Mouse (Mus musculus) left cerebral cortex, postnatal 25 days (tissue): ENCODE results near the gene Crygc. TPM values are rescaled to one million over a fixed set of nuclear protein-coding genes. Genes with fewer than 3 reads are reported as not detected.
"Not testable (repeated sequence)": the region's sequence is repeated elsewhere in the genome, so short reads cannot be mapped to it uniquely, and the experiment has no call there.

ENCODE experiments used
- DNase-seq, 2 experiments: peaks; one replicate each; pipeline ENCODE4 v3.0.0; 2022; ENCODE audit warnings: low spot score in 2 of 2, mixed read lengths in 1 of 2
- intact Hi-C: fragments of 180-260 bp; cut with DNase I; formaldehyde crosslinking; loops from one replicate; pipeline ENCODE4 v1.15.1; 2025
- total RNA-seq, 2 experiments: library from RNA; stranded (reverse); gene quantifications; 2 replicates each; pipeline ENCODE4 v1.2.3; 2021

Crygc gene
- total RNA-seq, 2 experiments from 2014 or later = not detected

- DNase-seq = no peak
- intact Hi-C loops = no loop called here
Measured at GRCm38 (mm10) chr1:65067842-65068241, 5.6 kb downstream of the Crygc start.

DNA sequence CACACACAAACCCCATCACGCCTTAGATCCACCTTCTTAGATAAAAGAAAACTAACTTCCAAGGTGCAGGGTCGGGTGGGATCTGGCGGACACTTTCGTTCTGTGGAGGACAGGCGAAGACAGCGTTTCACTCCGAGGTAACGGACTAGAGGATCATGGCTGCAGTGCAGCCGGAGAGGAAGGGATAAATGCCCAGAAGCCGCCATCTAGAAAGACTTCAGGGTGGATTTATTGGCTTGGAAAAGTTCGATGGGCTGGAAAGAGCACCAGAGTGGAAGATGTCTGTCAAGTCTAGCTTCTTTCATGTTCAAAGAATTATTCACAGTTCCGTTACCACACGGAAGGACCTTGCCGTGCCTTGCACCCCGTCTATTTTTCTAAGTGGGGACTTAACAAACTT is 9.3 kb downstream of the Crygc start:
- intact Hi-C loops = no loop called here
- DNase-seq = no peak

DNA sequence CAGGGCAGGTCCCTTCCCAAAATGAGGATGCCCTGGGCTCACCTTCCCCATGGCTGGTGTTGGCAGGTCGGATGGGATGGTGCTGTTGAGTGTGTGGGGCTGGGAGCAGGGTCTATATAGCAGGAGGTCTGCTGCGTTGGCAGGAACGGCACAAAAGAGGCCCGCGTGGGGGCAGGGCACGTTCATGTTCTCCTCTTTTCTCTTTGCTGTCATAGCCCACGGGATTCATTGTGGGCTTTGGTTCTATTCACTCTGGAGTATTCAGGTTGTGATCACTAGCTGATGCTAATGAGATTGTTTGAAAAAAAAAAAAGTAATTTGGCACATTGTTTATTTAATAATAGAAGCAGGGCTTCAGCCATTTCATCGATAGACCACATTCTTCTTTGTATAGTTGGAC is 10.1 kb downstream of the Crygc start, which contains the start of gene Crygd:
Gene Crygd, minus strand, starts transcription at position 101 of the 400 bp plus-strand sequence.
- no peak for DNase-seq
- intact Hi-C loops = no loop called here

DNA sequence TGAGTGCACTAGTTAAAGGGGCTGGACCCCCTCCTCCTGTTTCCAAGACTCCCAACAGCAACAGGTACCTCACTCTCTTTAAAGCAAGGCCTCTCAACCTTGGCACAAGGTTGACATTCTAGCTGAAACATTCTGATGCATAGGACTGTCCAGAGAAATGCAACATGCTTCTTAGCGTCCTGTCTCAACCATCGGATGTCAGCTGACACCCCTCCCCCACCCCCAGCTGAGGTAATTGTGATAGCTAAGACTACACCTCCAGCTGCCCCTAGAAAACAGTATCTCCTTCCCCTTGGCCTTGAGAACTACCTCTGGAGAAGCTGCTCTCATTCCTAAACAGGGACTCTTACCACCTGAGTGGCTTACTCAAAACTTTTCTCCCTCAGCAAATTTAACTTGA is 21.3 kb downstream of the Crygc start:
- intact Hi-C loops = no loop called here
- DNase-seq = no peak

DNA sequence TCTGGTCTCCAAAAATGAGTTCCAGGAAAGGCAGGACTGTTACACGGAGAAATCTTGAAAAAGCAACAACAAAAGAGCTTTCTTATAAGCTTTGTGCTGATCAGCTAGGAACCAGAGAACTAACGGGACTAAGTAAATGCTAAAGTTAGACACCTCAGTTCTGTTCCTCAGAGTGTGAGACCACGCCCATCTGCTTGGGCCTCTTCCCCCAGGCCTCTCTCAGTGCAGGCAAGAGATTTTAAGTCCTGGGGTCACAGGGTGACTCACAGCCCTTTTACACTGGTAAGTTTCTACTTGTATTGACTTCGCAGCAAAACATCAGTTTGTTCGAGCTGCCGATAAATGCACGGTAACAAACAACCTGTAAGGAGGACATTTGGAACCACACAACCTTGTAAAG is 21.8 kb downstream of the Crygc start:
- no peak for DNase-seq
- intact Hi-C loops = no loop called here

- DNase-seq, intact Hi-C loops: not testable (repeated sequence)
Measured at GRCm38 (mm10) chr1:65050952-65051351, 22.5 kb downstream of the Crygc start, which contains the start of gene Cryge. Gene Cryge (minus strand): TSS chr1:65051149.

GRCm38 (mm10) chr1:65048781-65049180 is 24.7 kb downstream of the Crygc start:
- peak; percentile 35 to 52 for DNase-seq
- intact Hi-C loops = no loop called here

GRCm38 (mm10) chr1:65046401-65047109 is 26.9 kb downstream of the Crygc start:
- intact Hi-C loops = loop anchor here (2.0 kb wide), 2 partner anchors 28 to 132 kb away; no protein-coding TSS in a partner anchor
- DNase-seq = peak; percentile 51 to 54

DNA sequence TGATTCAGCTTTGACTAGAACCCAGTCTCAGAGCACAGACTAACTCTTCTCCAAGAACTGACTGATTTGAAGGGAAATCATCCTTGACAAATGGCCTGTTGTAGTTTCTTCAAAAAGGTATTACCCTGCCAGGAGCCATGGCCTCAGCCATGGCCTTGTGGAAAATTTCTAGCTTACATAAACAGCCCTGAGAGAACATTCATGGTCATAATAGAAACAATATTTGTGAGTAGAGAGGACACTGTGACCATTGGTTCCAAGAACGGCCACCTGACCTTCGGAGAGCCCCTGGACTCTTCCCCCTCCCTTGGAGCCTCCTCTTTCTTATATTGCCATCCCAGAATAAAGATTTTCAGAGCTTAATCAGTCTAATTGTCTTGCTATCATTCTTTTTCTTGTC is 30.1 kb downstream of the Crygc start:
- no peak for DNase-seq
- intact Hi-C loops = no loop called here

- intact Hi-C loops = no loop called here
- DNase-seq = no peak
Measured at GRCm38 (mm10) chr1:65041837-65042236, 31.7 kb downstream of the Crygc start.

DNA sequence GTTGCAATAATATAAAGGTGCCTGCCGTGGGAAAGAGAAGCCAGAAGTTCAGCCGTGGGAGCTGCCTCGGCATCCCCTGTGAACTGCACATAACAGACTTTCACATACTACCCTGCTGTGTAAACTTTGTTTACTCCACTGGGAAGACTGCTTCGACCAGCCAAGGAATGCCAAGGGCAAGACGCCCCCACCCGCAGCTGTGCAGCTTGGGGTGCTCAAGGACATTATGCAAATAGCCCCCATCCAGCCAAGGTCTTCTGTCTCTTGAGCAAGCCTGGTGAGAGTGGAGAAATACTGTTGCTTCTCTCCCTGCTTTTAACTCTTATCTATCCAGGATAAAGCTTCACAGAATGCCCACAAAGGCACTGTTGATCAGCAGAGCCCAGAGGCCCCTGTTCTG is 32.7 kb downstream of the Crygc start:
- no peak for DNase-seq
- intact Hi-C loops = no loop called here

DNA sequence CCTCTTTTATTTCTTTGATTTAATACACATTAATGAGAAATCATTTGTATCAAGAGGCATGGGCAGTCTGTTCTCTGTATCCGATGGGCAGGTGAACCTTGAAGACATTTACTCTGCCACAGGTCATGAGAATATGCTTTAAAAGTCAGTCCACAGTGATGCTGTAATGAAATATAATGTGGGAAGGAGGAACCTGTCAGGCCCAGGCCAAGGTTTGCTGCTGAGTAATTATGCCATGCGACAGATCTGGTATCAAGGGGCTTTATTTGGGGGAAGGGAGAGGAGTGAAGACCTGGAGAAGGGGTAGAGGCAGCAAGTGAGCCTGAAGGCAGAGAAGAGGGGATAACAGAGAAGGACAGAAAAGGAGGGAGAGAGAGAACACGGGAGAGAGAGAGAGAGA is 33.8 kb downstream of the Crygc start:
- intact Hi-C loops = no loop called here
- DNase-seq = no peak

DNA sequence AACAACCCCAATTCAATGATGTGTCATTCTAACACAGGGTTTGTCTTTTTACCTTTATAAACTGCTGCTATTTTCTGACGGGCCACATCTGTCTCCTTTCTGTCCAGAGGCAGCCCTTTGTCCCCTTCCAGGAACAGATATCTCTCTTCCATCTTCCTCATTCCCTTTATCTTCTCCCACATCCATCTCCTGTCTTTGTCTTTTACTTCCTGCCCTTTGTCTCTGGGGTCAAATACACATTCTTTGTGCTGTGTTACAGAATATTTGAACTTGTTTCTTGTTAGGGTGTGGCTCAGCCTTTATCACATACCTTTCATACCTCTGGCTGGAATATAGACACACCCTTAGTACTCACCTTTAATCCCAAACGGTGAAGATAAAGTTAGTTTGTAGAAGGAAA is 35.9 kb downstream of the Crygc start:
- intact Hi-C loops = no loop called here
- DNase-seq = no peak

DNA sequence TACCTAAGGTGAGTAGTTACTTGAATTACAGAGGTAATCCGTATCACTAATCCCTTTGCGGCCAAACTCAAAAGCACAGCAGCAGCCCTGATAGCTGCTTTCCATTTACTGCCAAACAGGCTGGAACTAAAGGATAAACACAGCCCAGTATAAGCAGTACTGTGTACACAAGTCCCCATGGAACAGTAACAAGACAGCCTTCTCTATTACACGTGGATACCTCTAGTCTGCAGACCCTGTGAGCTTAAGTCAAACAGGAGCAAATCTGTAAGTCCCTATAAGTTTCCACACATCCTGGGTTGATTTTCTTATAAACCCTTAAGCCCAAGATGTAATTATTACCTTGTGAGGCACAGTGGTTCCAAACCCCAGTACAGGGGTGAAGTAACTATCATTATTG is 38.0 kb downstream of the Crygc start:
- no peak for DNase-seq
- intact Hi-C loops = no loop called here

- DNase-seq = no peak
- intact Hi-C loops = no loop called here
Measured at GRCm38 (mm10) chr1:65032641-65033040, 40.8 kb downstream of the Crygc start, which contains the start of gene Akr1cl. Gene Akr1cl (minus strand): TSS chr1:65032759.

DNA sequence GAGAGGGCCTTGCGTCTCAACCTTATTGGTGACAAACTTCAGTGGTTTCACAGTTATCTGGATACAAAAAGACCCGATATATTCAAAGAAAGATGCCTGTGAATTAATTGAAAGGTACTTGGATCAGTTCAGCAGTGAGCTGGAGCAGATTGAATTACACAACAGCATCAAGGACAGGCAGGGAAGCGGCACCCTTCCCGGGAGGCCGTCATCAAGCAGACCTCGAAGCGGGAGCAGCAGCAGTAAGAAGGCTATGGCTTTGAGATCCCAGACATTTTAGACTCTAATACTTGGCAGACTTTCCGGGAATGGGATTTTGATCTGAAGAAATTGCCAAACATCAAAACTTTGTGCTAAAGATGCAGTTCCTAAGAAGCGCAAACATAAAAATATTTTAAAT is 45.3 kb downstream of the Crygc start:
- intact Hi-C loops = no loop called here
- DNase-seq = no peak

Other genes with a start within 250 kb of the Crygc start
- 10 to 100 TPM; 32.9 to 37.9 TPM for gene Plekhm3, start 116.9 kb downstream of the Crygc start, total RNA-seq
- not detected for gene Akr1cl, start 40.9 kb downstream of the Crygc start, total RNA-seq
- gene Cryge, start 22.5 kb downstream of the Crygc start, total RNA-seq = not detected
- gene Crygd, start 10.2 kb downstream of the Crygc start, total RNA-seq = not detected
- not detected for gene Crygb, start 8.6 kb upstream of the Crygc start, total RNA-seq
- gene Cryga, start 29.7 kb upstream of the Crygc start, total RNA-seq = under 1 TPM in 1 of 2 experiments, not detected in 1; 0.57 TPM
- under 1 TPM in 1 of 2 experiments, not detected in 1; 0.69 TPM for gene Gm28845, start 45.9 kb upstream of the Crygc start, total RNA-seq
- 1 to 10 TPM; 5.3 to 8.7 TPM for gene D630023F18Rik, start 49.5 kb upstream of the Crygc start, total RNA-seq
- 10 to 100 TPM; 44.0 to 44.2 TPM for gene Idh1, start 112.8 kb upstream of the Crygc start, total RNA-seq
- gene Pikfyve, start 113.0 kb upstream of the Crygc start, total RNA-seq = 10 to 100 TPM; 45.2 to 47.3 TPM
- gene Pth2r, start 208.4 kb upstream of the Crygc start, total RNA-seq = 1 to 10 TPM; 2.0 to 2.7 TPM